Mouse (Mus musculus): ENCODE measurements around the gene S100a2. TPM values are rescaled to one million over a fixed set of nuclear protein-coding genes. Genes with fewer than 3 reads are reported as not detected.

The S100a2 gene
- total and polyA plus RNA-seq, 2 experiments from 2014 or later: not detected

DNA sequence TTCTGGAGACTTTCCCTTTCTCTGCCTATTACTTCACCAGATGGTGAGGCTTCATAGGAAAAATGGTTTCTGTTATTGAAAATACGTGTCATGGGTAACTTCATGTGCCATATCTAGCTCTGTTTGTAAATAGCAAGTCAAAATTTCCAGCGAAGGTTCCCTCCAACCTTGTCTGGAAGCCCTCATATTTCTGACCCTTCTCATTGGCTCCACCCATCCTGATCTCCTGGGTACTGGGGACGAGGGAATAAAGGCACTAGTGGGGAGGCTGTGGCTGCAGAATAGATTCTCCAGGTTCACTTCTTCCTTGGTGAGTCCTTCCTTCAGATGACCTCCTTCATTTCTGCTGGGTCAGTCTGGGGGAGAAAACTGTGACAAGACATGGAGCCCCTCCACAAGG lies 18.2 kb downstream of the S100a2 start, which contains the start of gene S100a5:
S100a5 (plus strand) TSS at position 301 of the 400 bp plus-strand sequence.
- Histone ChIP-seq H3K4me1 (ENCODE audit: insufficient read depth) (0 out of 2 replicates have a peak, but pooled peaks cover 7% of the 10 kb centered on the region), H3K9me3 (ENCODE audit: low read length) (no peaks in the 10 kb centered on the region), H3K27ac (ENCODE audit: low read depth, low read length) (no peak within 1 kb of the TSS), H3K9ac (no peak within 1 kb of the TSS), H3K4me2 (ENCODE audit: low read depth) (no peak within 1 kb of the TSS), H3K4me3 (ENCODE audit: low read depth, low read length) (no peak within 1 kb of the TSS), H3K36me3 (ENCODE audit: insufficient read depth) (no peaks in the 10 kb centered on the region), H3K27me3 (ENCODE audit: insufficient read depth, low read length) (no peaks in the 10 kb centered on the region)
- WGBS: 58% methylated on average over 3 of the region's 3 CpGs
- TF ChIP-seq CTCF (IDR thresholded peaks at IDR 0.05; ENCODE audit: low read depth): no peak
- DNase-seq (no peak), ATAC-seq (no peak)

GRCm38 (mm10) chr3:90609102-90609501 lies 19.1 kb downstream of the S100a2 start:
- no peak overlapping the region for H3K27ac ChIP-seq (ENCODE audit: low read depth, low read length)

GRCm38 (mm10) chr3:90611494-90611893 lies 21.4 kb downstream of the S100a2 start:
- Histone ChIP-seq H3K9ac (no peak overlapping the region), H3K4me1 (ENCODE audit: insufficient read depth) (0 out of 2 replicates have a peak, but pooled peaks cover 3% of the 10 kb centered on the region), H3K27ac (ENCODE audit: low read depth, low read length) (no peak overlapping the region), H3K9me3 (ENCODE audit: low read length) (no peaks in the 10 kb centered on the region), H3K27me3 (ENCODE audit: insufficient read depth, low read length) (no peaks in the 10 kb centered on the region), H3K36me3 (ENCODE audit: insufficient read depth) (no peaks in the 10 kb centered on the region), H3K4me3 (ENCODE audit: low read depth, low read length) (no peak overlapping the region), H3K4me2 (ENCODE audit: low read depth) (no peak overlapping the region)
- no peak for ATAC-seq
- no peak for DNase-seq
- TF ChIP-seq CTCF (IDR thresholded peaks at IDR 0.05; ENCODE audit: low read depth): no peak
- 94% methylated on average over 3 of the region's 3 CpGs for WGBS

More at GRCm38 (mm10) chr3:90609102-90609501, 19.1 kb downstream of the S100a2 start:
- no peak overlapping the region for H3K9ac ChIP-seq
- no peak overlapping the region for H3K4me3 ChIP-seq (ENCODE audit: low read depth, low read length)
- ATAC-seq (no peak), DNase-seq (no peak)
- no peak overlapping the region for H3K4me2 ChIP-seq (ENCODE audit: low read depth)
- TF ChIP-seq CTCF (IDR thresholded peaks at IDR 0.05; ENCODE audit: low read depth): no peak
- no peaks in the 10 kb centered on the region for H3K27me3 ChIP-seq (ENCODE audit: insufficient read depth, low read length)
- H3K36me3 ChIP-seq (ENCODE audit: insufficient read depth): no peaks in the 10 kb centered on the region
- H3K4me1 ChIP-seq (ENCODE audit: insufficient read depth): 0 out of 2 replicates have a peak, but pooled peaks cover 7% of the 10 kb centered on the region
- no peaks in the 10 kb centered on the region for H3K9me3 ChIP-seq (ENCODE audit: low read length)

GRCm38 (mm10) chr3:90612061-90612460 lies 22.0 kb downstream of the S100a2 start:
- ATAC-seq (no peak), DNase-seq (no peak)
- Histone ChIP-seq H3K9ac (no peak overlapping the region), H3K4me3 (ENCODE audit: low read depth, low read length) (no peak overlapping the region), H3K4me1 (ENCODE audit: insufficient read depth) (0 out of 2 replicates have a peak, but pooled peaks cover 3% of the 10 kb centered on the region), H3K27ac (ENCODE audit: low read depth, low read length) (no peak overlapping the region), H3K4me2 (ENCODE audit: low read depth) (no peak overlapping the region), H3K27me3 (ENCODE audit: insufficient read depth, low read length) (no peaks in the 10 kb centered on the region), H3K36me3 (ENCODE audit: insufficient read depth) (no peaks in the 10 kb centered on the region), H3K9me3 (ENCODE audit: low read length) (no peaks in the 10 kb centered on the region)
- WGBS: 65% methylated on average over 4 of the region's 4 CpGs
- no peak for TF ChIP-seq CTCF (IDR thresholded peaks at IDR 0.05; ENCODE audit: low read depth)

DNA sequence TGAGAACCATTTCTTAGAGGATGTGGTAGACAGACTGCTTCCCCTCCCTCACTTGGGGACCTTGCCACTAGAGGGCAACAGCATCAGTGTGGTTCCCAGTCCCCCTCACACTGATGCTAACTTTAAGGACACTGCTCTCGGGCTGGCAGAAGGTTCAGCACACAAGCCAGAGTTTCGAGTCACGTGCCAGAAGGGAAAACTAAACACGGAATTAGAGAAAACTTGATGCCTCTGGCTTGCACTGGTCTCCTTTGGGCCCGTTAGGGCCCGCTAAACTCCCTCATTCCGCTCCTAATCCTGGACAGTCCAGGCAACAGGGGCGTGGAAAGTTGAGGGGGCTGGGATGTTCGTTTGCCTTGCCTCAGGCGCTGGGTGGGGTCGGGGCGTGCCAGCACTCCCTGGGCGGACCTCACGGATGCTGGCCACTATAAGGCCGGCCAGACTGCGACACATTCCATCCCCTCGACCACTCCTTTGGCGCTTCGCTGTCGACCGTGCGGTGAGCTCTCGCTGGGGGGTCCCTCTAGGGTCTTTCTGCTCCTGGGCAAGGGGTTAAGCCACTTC lies 22.8 kb downstream of the S100a2 start, which contains the start of gene S100a6:
S100a6 (plus strand) TSS at position 155 of the 564 bp plus-strand sequence.
- under 1% methylated on average over 23 of the region's 23 CpGs for WGBS
- 0 out of 2 replicates have a peak, but pooled peaks cover 3% of the 10 kb centered on the region for H3K4me1 ChIP-seq (ENCODE audit: insufficient read depth)
- H3K4me2 ChIP-seq (ENCODE audit: low read depth): peak within 1 kb of the TSS; percentile 53
- no peaks in the 10 kb centered on the region for H3K27me3 ChIP-seq (ENCODE audit: insufficient read depth, low read length)
- TF ChIP-seq CTCF (IDR thresholded peaks at IDR 0.05; ENCODE audit: low read depth): peak; percentile 64
- DNase-seq: peak; percentile 50
- no peak within 1 kb of the TSS for H3K9ac ChIP-seq
- H3K4me3 ChIP-seq (ENCODE audit: low read depth, low read length): peak within 1 kb of the TSS; percentile 20; the same call in 1 of the 2 replicates
- H3K27ac ChIP-seq (ENCODE audit: low read depth, low read length): no peak within 1 kb of the TSS
- peak; percentile 81 for ATAC-seq
- no peaks in the 10 kb centered on the region for H3K36me3 ChIP-seq (ENCODE audit: insufficient read depth)
- H3K9me3 ChIP-seq (ENCODE audit: low read length): no peaks in the 10 kb centered on the region

DNA sequence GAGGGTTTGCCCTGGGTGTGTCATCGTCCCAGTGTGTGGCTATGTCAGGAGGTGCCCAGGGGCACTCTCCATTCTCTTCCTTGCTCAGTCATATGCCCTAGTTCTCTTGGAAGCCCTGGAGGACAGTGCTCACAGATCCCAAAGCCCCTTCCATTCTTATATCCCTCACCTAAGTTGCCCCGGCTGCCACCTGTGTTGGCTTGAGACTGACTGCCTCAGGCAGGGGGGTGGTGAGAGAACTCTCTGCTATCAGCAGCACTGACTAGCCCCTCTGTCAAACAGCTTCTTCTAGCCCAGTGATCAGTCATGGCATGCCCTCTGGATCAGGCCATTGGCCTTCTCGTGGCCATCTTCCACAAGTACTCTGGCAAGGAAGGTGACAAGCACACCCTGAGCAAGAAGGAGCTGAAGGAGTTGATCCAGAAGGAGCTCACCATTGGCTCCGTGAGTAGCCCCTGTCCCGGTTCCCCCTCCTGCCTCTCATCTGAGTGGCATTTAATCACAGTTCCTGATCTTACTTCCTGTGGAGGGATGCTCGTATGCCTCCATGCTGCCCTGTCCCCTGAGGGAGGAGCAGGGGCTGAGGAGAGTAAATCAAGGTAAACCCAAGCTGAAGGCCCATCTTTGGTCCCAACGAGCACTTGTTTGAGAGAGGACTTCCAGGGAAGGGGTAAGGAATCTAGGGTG lies 23.6 kb downstream of the S100a2 start:
- Histone ChIP-seq H3K9me3 (ENCODE audit: low read length) (no peaks in the 10 kb centered on the region), H3K27ac (ENCODE audit: low read depth, low read length) (no peak overlapping the region), H3K27me3 (ENCODE audit: insufficient read depth, low read length) (no peaks in the 10 kb centered on the region), H3K4me2 (ENCODE audit: low read depth) (peak overlapping the region; percentile 53; the same call in 1 of the 2 replicates), H3K36me3 (ENCODE audit: insufficient read depth) (no peaks in the 10 kb centered on the region), H3K9ac (no peak overlapping the region), H3K4me1 (ENCODE audit: insufficient read depth) (0 out of 2 replicates have a peak, but pooled peaks cover 3% of the 10 kb centered on the region), H3K4me3 (ENCODE audit: low read depth, low read length) (peak overlapping the region; percentile 20; the same call in 1 of the 2 replicates)
- DNase-seq (no peak), ATAC-seq (no peak)
- TF ChIP-seq CTCF (IDR thresholded peaks at IDR 0.05; ENCODE audit: low read depth): no peak
- 80% methylated on average over 7 of the region's 7 CpGs for WGBS

DNA sequence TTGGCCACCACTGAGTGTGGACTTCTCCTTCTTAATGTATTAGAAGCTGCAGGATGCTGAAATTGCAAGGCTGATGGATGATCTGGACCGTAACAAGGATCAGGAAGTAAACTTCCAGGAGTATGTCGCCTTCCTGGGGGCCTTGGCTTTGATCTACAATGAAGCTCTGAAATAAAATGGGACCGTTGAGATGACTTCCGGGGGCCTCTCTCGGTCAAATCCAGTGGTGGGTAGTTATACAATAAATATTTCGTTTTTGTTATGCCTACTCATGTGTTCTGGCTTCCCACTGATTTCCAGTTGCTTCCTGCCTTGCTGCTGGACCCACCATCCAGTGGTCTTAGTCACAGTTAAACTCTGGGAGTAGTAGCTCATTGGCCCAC lies 24.1 kb downstream of the S100a2 start:
- ATAC-seq (no peak), DNase-seq (no peak)
- Histone ChIP-seq H3K9me3 (ENCODE audit: low read length) (no peaks in the 10 kb centered on the region), H3K4me3 (ENCODE audit: low read depth, low read length) (no peak overlapping the region), H3K27me3 (ENCODE audit: insufficient read depth, low read length) (no peaks in the 10 kb centered on the region), H3K27ac (ENCODE audit: low read depth, low read length) (no peak overlapping the region), H3K36me3 (ENCODE audit: insufficient read depth) (no peaks in the 10 kb centered on the region), H3K4me2 (ENCODE audit: low read depth) (no peak overlapping the region), H3K9ac (no peak overlapping the region), H3K4me1 (ENCODE audit: insufficient read depth) (0 out of 2 replicates have a peak, but pooled peaks cover 3% of the 10 kb centered on the region)
- TF ChIP-seq CTCF (IDR thresholded peaks at IDR 0.05; ENCODE audit: low read depth): no peak
- 88% methylated on average over 6 of the region's 6 CpGs for WGBS

Data from forebrain, postnatal 0 days (tissue).